Mouse (Mus musculus) liver, embryonic 11.5 days (tissue): ENCODE results near the gene Zmynd8. TPM values are rescaled to one million over a fixed set of nuclear protein-coding genes. Genes with fewer than 3 reads are reported as not detected.

Experiments used
- ATAC-seq: fragments of 200-750 bp; cut with Nextera tagmentation; replicated peaks from 2 replicates; pipeline ENCODE4 v1.8.0; 2017; ENCODE audit warnings: moderate number of reproducible peaks, mild to moderate bottlenecking, moderate TSS enrichment, moderate library complexity; ENCODE audit not compliant: low FRiP score
- DNase-seq: peaks from one replicate; pipeline ENCODE4 v3.0.0-alpha.2; 2017; ENCODE audit warnings: low spot score
- H3K27ac ChIP-seq: fragments of 300-500 bp; sonication (generic); 2 replicates; pipeline ENCODE4 v1.5.1; 2014; ENCODE audit warnings: mild to moderate bottlenecking, low read depth, low read length, control low read depth
- H3K27me3 ChIP-seq: fragments of 300-500 bp; sonication (generic); replicated peaks from 2 replicates; pipeline ENCODE4 v1.6.1; 2014; ENCODE audit warnings: low read length, mixed read lengths; ENCODE audit not compliant: control insufficient read depth, insufficient read depth
- H3K36me3 ChIP-seq: fragments of 300-500 bp; sonication (generic); 2 replicates; pipeline ENCODE4 v1.6.1; 2014; ENCODE audit warnings: mild to moderate bottlenecking, low read length, moderate library complexity, mixed read lengths; ENCODE audit not compliant: control insufficient read depth, insufficient read depth
- H3K4me1 ChIP-seq: fragments of 300-500 bp; sonication (generic); replicated peaks from 2 replicates; pipeline ENCODE4 v1.6.1; 2014; ENCODE audit warnings: low read length, mixed read lengths; ENCODE audit not compliant: control insufficient read depth, insufficient read depth
- H3K4me2 ChIP-seq: fragments of 300-500 bp; sonication (generic); 2 replicates; pipeline ENCODE4 v1.6.1; 2014; ENCODE audit warnings: mild to moderate bottlenecking, control low read depth, moderate library complexity
- H3K4me3 ChIP-seq: fragments of 300-500 bp; sonication (generic); 2 replicates; pipeline ENCODE4 v1.5.1; 2014; ENCODE audit warnings: low read depth, low read length, control low read depth
- H3K9ac ChIP-seq: fragments of 300-500 bp; sonication (generic); 2 replicates; pipeline ENCODE4 v1.6.1; 2014; ENCODE audit warnings: low read depth, low read length, control low read depth
- H3K9me3 ChIP-seq: fragments of 300-500 bp; sonication (generic); 2 replicates; pipeline ENCODE4 v1.6.1; 2016; ENCODE audit warnings: low read length, inconsistent platforms, mixed read lengths; ENCODE audit not compliant: control insufficient read depth
- WGBS: fragments of 180-500 bp; shearing (Covaris S2); extraction: QIAGEN DNeasy Blood & Tissue Kit; methylation state at CpG from one replicate; pipeline ENCODE4 v1.1.7; 2014; 5-methylcytosine and 5-hydroxymethylcytosine counted together
- polyA plus RNA-seq: library from polyadenylated mRNA; unstranded; fragments of >200 nt; fragmentation: Nextera tagmentation; extraction: Ambion mirVana; gene quantifications from 2 replicates; pipeline ENCODE4 v1.2.1, GENCODE M21; 2014

Gene Zmynd8
- polyA plus RNA-seq, 1 experiment from 2014 or later: 55.8 TPM

GRCm38 (mm10) chr2:165873777-165874176 is 25.0 kb downstream of the Zmynd8 start:
- ATAC-seq: no peak
- 88% methylated on average over 3 of the region's 3 CpGs for WGBS
- no peak overlapping the region for H3K4me2 ChIP-seq
- no peak overlapping the region for H3K9ac ChIP-seq
- peaks cover 30% of the 10 kb centered on the region; the same call in 1 of the 2 replicates for H3K36me3 ChIP-seq
- H3K9me3 ChIP-seq: no peaks in the 10 kb centered on the region
- no peak overlapping the region for H3K27ac ChIP-seq
- no peak for DNase-seq
- peaks cover 54% of the 10 kb centered on the region for H3K4me1 ChIP-seq
- no peak overlapping the region for H3K4me3 ChIP-seq
- H3K27me3 ChIP-seq: no peaks in the 10 kb centered on the region

- no peak for DNase-seq
- H3K36me3 ChIP-seq: peaks cover 30% of the 10 kb centered on the region; the same call in 1 of the 2 replicates
- no peaks in the 10 kb centered on the region for H3K27me3 ChIP-seq
- H3K9ac ChIP-seq: no peak overlapping the region
- no peaks in the 10 kb centered on the region for H3K9me3 ChIP-seq
- H3K4me1 ChIP-seq: peaks cover 57% of the 10 kb centered on the region
- no peak overlapping the region for H3K27ac ChIP-seq
- H3K4me3 ChIP-seq: no peak overlapping the region
- H3K4me2 ChIP-seq: no peak overlapping the region
- 84% methylated on average over 7 of the region's 7 CpGs for WGBS
- no peak for ATAC-seq
Observed at GRCm38 (mm10) chr2:165873196-165873595, 25.6 kb downstream of the Zmynd8 start.

GRCm38 (mm10) chr2:165869257-165869656 is 29.6 kb downstream of the Zmynd8 start:
- peaks cover 31% of the 10 kb centered on the region for H3K36me3 ChIP-seq
- DNase-seq (no peak), ATAC-seq (no peak)
- 59% methylated on average over 1 of the region's 1 CpGs for WGBS
- H3K9me3 ChIP-seq: no peaks in the 10 kb centered on the region
- H3K4me1 ChIP-seq: peaks cover 34% of the 10 kb centered on the region
- no peaks in the 10 kb centered on the region for H3K27me3 ChIP-seq
- no peak overlapping the region for H3K9ac ChIP-seq
- no peak overlapping the region for H3K4me2 ChIP-seq
- no peak overlapping the region for H3K27ac ChIP-seq
- H3K4me3 ChIP-seq: no peak overlapping the region

- no peak for DNase-seq
Observed at GRCm38 (mm10) chr2:165868522-165869175, 30.2 kb downstream of the Zmynd8 start.

GRCm38 (mm10) chr2:165867549-165867948 is 31.3 kb downstream of the Zmynd8 start:
- peaks cover 34% of the 10 kb centered on the region for H3K4me1 ChIP-seq
- H3K36me3 ChIP-seq: peaks cover 24% of the 10 kb centered on the region
- DNase-seq (no peak), ATAC-seq (no peak)
- H3K4me2 ChIP-seq: no peak overlapping the region
- no peak overlapping the region for H3K4me3 ChIP-seq
- WGBS: 90% methylated on average over 9 of the region's 9 CpGs
- H3K9ac ChIP-seq: no peak overlapping the region
- no peaks in the 10 kb centered on the region for H3K27me3 ChIP-seq
- H3K9me3 ChIP-seq: no peaks in the 10 kb centered on the region
- peak overlapping the region; percentile 2; the same call in 1 of the 2 replicates for H3K27ac ChIP-seq

More at GRCm38 (mm10) chr2:165868522-165869175, 30.2 kb downstream of the Zmynd8 start:
- Histone ChIP-seq H3K36me3 (peaks cover 27% of the 10 kb centered on the region), H3K9ac (no peak overlapping the region), H3K9me3 (no peaks in the 10 kb centered on the region), H3K4me3 (no peak overlapping the region), H3K27me3 (no peaks in the 10 kb centered on the region), H3K4me2 (no peak overlapping the region), H3K27ac (no peak overlapping the region; the same call in 1 of the 2 replicates), H3K4me1 (peaks cover 34% of the 10 kb centered on the region)
- ATAC-seq: 0 out of 2 replicates have a peak, but pooled peaks have one; percentile 12
- WGBS: 70% methylated on average over 8 of the region's 8 CpGs

GRCm38 (mm10) chr2:165866951-165867387 is 31.8 kb downstream of the Zmynd8 start:
- WGBS: 75% methylated on average over 12 of the region's 12 CpGs
- peak overlapping the region; percentile 2; the same call in 1 of the 2 replicates for H3K27ac ChIP-seq

GRCm38 (mm10) chr2:165866412-165866811 is 32.4 kb downstream of the Zmynd8 start:
- H3K27me3 ChIP-seq: no peaks in the 10 kb centered on the region
- no peak for DNase-seq
- H3K27ac ChIP-seq: peak overlapping the region; percentile 25; the same call in 1 of the 2 replicates
- H3K4me2 ChIP-seq: no peak overlapping the region
- peaks cover 34% of the 10 kb centered on the region for H3K4me1 ChIP-seq
- no peak overlapping the region for H3K4me3 ChIP-seq
- ATAC-seq: no peak
- 67% methylated on average over 8 of the region's 8 CpGs for WGBS
- peaks cover 22% of the 10 kb centered on the region for H3K36me3 ChIP-seq
- H3K9ac ChIP-seq: no peak overlapping the region
- no peaks in the 10 kb centered on the region for H3K9me3 ChIP-seq

More at GRCm38 (mm10) chr2:165866951-165867387, 31.8 kb downstream of the Zmynd8 start:
- no peaks in the 10 kb centered on the region for H3K9me3 ChIP-seq
- H3K27me3 ChIP-seq: no peaks in the 10 kb centered on the region
- no peak for DNase-seq
- no peak overlapping the region for H3K9ac ChIP-seq
- no peak for ATAC-seq
- peaks cover 34% of the 10 kb centered on the region for H3K4me1 ChIP-seq
- H3K36me3 ChIP-seq: peaks cover 22% of the 10 kb centered on the region
- H3K4me3 ChIP-seq: no peak overlapping the region
- no peak overlapping the region for H3K4me2 ChIP-seq

- ATAC-seq: no peak
- no peak overlapping the region for H3K27ac ChIP-seq
- H3K4me2 ChIP-seq: no peak overlapping the region
- no peak for DNase-seq
- H3K4me1 ChIP-seq: peaks cover 35% of the 10 kb centered on the region
- H3K36me3 ChIP-seq: peaks cover 18% of the 10 kb centered on the region
- no peak overlapping the region for H3K4me3 ChIP-seq
- H3K27me3 ChIP-seq: no peaks in the 10 kb centered on the region
- H3K9ac ChIP-seq: no peak overlapping the region
- no peaks in the 10 kb centered on the region for H3K9me3 ChIP-seq
- 82% methylated on average over 3 of the region's 3 CpGs for WGBS
Observed at GRCm38 (mm10) chr2:165864769-165865168, 34.0 kb downstream of the Zmynd8 start.
